Mouse (Mus musculus) MEL-GATA-1-ER (cell line): Measurements from ENCODE around the gene Mob3c.

Source experiments
- DNase-seq: peaks from one replicate; pipeline ENCODE4 v3.0.0-alpha.2; 2012; ENCODE audit warnings: low read depth; ENCODE audit errors: extremely low read depth

The Mob3c gene

GRCm38 (mm10) chr4:115878216-115878678, 50.4 kb downstream of the Mob3c start:
- no peak for DNase-seq

GRCm38 (mm10) chr4:115878828-115879227, 50.9 kb downstream of the Mob3c start:
- DNase-seq = no peak

GRCm38 (mm10) chr4:115881183-115881582, 53.3 kb downstream of the Mob3c start:
- DNase-seq = no peak

- DNase-seq = no peak
These were observed 54.3 kb downstream of the Mob3c start for GRCm38 (mm10) chr4:115882195-115882594.

- no peak for DNase-seq
These were observed 56.1 kb downstream of the Mob3c start, which contains the start of gene Kncn for GRCm38 (mm10) chr4:115884022-115884421. Gene Kncn, plus strand, starts transcription at chr4:115884400.
